Mouse (Mus musculus): ENCODE data around the gene Polk.

Polk gene

GRCm38 (mm10) chr13:96528776-96529175 lies 13.6 kb downstream of the Polk start:
- no peak for DNase-seq (ENCODE audit: low read depth, low spot score)

DNA sequence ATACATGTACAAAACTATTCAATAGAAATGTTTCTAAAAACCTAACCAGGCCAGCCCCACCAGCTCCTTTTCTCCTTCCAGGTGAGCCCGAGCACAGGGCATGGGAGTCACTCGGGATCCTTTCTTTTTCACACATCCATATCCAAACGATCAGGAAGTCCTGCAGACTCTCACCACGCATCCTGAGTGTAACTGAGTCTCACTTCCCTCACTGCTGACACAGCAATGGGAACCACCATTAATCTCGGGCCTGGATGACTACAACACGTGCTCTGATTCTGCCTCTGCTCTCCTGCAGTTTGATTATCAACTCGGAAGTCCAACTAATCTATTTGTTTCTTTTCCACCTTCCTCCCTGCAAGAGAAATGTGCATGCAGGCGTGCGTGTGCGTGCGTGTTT lies 14.5 kb downstream of the Polk start:
- DNase-seq (ENCODE audit: low read depth, low spot score): no peak

- no peak for DNase-seq (ENCODE audit: low read depth, low spot score)
These were observed 15.4 kb downstream of the Polk start for GRCm38 (mm10) chr13:96527022-96527421.

DNA sequence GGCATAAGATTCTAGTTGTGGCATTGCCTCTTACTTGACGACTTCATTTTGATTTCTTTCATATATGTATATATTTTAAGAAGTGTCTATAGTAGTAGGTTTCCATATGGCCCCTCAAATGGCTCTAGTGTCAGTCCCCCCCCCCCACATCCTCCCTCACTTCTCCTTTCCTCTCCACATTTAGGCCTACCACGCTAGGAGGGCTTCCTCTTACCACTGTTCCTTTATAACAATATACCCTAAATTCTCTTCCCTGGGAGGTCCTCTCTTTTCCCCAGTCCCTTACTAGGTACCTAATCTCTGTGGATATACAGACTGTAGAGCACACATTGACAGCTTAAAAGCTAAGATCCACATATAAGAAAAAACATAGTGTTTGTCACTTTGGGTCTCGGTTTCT lies 21.1 kb downstream of the Polk start:
- DNase-seq (ENCODE audit: low read depth, low spot score): no peak

GRCm38 (mm10) chr13:96517335-96517734 lies 25.0 kb downstream of the Polk start:
- no peak for DNase-seq (ENCODE audit: low read depth, low spot score)

DNA sequence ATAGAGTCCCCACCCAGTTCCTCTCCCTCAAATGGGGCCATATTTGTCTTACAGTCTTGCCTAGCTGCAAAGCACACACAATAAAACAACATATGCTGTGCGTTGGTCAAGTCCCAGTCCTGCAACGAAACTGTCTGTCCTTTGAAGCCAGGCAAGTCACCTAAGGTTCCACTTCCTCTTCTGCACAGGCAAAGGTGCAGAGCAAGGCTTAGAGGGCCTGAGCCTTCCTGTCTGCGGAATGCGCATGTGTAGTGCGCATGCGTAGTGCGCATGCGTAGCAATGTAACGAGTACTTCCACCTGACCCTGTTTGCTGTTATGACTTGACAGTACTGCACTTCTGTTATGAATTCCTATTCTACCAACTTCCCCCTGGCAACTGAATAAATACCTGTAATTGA lies 26.1 kb downstream of the Polk start:
- DNase-seq (ENCODE audit: low read depth, low spot score): no peak

DNA sequence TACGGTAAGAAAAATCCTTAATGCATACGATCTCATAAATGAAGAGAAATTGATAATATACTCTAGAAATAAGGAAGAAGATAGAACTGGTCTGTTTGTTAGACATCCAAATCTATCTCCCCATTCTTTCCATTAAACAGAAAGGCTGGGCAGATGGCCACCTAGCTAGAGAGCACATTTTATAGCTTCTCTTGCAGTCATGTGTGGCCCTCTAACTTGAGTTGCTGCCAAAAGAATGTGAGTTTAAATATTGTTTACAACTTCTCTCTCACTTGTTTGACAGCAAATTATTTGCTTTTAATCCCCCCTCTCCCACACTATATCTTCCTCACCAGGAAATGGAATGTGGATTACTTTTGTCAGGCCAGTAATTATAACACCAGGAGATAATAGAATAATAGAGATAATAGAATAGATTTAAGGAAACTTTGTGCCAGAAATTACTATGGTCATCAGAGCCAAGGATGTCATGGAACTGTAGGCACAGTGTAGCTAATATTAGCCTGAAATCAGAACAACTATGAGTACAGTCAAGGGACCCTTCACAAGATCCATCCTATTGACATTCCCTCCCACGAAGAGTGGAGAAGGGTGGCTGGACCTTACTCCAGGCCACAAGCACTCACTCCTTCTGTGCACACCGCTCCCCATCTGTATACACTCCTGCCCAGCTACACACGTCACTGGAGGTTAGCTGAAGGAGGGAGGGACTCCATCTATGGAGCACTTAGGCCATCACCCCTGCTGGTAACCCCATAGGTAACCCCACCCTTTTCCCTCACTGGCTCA lies 28.0 kb downstream of the Polk start:
- no peak for DNase-seq (ENCODE audit: low read depth, low spot score)

DNA sequence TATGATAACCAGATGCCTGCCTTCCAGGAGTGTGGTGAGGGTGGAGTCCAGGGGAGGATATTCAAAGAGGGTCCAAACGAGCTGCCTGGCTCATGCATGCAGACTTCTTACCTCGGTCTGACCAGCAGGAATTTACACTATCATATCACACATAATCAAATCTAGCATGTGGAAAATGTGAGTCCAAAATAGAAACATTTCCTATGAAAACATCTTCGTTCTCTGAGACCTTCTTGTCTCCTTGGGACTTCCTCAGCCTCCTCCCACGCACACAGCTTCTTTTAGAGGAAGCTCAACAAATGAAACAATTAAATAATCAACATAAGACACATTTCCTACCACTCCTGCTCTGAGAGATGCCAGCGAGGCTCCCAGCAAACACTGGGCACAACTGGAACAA lies 30.5 kb downstream of the Polk start:
- no peak for DNase-seq (ENCODE audit: low read depth, low spot score)

DNA sequence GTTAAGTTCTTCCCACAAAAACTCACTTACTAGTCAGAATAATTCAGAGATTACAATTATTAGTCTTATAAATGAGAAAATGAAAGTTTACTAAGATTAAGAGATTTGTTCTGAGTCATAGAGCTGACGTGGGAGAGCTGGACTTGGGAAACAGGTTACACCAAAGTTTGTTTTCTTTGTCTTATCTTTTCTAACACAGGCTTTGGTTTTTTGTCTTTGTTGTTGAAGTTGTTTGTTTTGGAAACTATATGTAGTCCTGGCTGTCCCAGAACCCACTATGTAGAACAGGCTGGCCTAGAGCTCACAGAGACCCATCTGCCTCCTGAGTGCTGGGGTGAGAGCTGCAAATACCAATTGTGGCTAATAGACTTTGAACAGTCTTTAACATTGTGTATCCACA lies 31.1 kb downstream of the Polk start:
- no peak for DNase-seq (ENCODE audit: low read depth, low spot score)

- no peak for DNase-seq (ENCODE audit: low read depth, low spot score)
These were observed 31.7 kb downstream of the Polk start for GRCm38 (mm10) chr13:96510635-96511034.

GRCm38 (mm10) chr13:96507541-96507940 lies 34.8 kb downstream of the Polk start:
- DNase-seq (ENCODE audit: low read depth, low spot score): no peak

DNA sequence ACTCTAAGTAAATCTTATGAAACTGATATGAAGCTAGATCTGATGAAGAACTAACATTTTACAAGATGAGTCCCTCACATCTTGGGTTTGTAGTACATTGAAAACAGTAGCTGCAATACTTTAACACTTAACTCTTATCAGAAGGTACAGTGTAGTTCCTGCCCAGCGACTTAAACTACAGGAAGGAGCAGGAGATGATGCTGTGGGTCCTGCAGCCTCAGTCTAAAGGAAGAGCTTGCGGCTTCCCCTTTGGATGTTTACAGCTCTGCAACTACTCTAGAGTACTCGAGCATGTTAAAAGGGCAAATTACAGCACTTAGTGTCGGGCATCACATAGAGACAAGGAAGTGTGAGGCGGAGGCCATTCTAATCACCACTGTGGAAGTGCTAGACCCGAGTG lies 36.1 kb downstream of the Polk start:
- no peak for DNase-seq (ENCODE audit: low read depth, low spot score)

GRCm38 (mm10) chr13:96505661-96506060 lies 36.7 kb downstream of the Polk start:
- DNase-seq (ENCODE audit: low read depth, low spot score): no peak

- no peak for DNase-seq (ENCODE audit: low read depth, low spot score)
These were observed 42.5 kb downstream of the Polk start for GRCm38 (mm10) chr13:96499891-96500290.

DNA sequence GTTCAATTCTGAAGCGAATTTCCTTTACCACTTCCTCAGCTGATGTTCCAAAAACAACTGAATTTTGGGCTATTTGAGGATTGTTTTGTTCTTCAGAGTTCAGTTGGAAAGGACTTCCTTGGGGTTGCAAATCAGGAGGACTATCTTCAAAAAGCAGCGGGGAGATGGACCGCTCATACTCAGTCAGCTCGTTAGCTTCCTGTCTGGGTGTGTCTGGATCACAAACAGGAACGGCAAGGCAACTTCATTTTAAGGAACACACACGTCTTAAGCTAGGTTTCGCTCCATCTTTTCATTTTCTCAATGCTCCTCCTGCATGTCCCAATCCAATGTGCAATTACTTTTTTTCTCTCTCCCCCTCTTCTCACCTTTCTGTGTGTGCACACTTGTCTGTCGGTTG lies 45.7 kb downstream of the Polk start:
- no peak for DNase-seq (ENCODE audit: low read depth, low spot score)

- no peak for DNase-seq (ENCODE audit: low read depth, low spot score)
These were observed 51.9 kb downstream of the Polk start, which contains the start of gene Gm17622 for GRCm38 (mm10) chr13:96490433-96490832. Gm17622 (plus strand) TSS chr13:96490733.

DNA sequence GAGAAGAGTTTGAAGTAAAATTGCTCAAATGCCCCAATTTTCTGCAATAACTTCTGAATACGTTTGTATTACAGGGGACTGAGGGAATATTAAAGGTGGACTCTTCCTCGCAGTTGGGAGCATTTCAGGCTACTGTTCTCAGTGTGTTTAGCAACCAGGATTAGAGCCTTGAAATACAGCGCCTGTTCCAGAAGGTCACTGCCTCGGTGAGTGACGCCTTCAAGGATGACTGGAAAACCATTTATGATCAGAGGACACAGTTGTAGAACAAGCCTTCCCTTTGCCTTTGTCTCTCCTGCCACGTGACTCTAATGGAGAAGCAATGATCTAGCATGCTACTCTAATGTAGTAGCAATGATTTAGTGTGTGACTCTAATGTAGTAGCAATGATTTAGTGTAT lies 54.4 kb downstream of the Polk start:
- DNase-seq (ENCODE audit: low read depth, low spot score): no peak

GRCm38 (mm10) chr13:96487230-96487629 lies 55.1 kb downstream of the Polk start:
- DNase-seq (ENCODE audit: low read depth, low spot score): no peak

GRCm38 (mm10) chr13:96478991-96479390 lies 63.4 kb downstream of the Polk start:
- no peak for DNase-seq (ENCODE audit: low read depth, low spot score)

DNA sequence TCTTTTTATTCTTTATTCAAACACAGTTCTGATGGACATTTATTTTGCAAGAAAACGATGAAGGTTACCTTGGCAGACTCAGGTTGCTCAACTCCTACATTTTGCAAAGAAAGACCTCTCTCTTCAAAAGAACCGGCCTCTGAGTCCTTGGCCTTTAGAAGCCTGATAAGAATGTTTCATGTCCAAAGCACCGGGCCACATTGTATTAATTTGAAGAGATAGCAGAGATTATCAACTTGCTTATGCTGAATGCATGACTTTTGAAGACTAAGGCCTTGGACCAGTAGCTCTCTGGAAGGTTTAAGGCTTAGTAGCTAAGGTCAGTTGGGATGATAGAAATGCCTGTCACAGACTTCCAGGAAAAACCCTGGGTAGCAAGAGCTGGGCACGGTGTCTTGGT lies 65.2 kb downstream of the Polk start:
- no peak for DNase-seq (ENCODE audit: low read depth, low spot score)

- no peak for DNase-seq (ENCODE audit: low read depth, low spot score)
These were observed 71.4 kb downstream of the Polk start, which contains the start of gene Ankdd1b for GRCm38 (mm10) chr13:96470957-96471356. Ankdd1b (minus strand) TSS chr13:96471198.

GRCm38 (mm10) chr13:96470556-96470955 lies 71.8 kb downstream of the Polk start:
- DNase-seq (ENCODE audit: low read depth, low spot score): no peak

- no peak for DNase-seq (ENCODE audit: low read depth, low spot score)
These were observed 73.7 kb downstream of the Polk start for GRCm38 (mm10) chr13:96468678-96469077.

DNA sequence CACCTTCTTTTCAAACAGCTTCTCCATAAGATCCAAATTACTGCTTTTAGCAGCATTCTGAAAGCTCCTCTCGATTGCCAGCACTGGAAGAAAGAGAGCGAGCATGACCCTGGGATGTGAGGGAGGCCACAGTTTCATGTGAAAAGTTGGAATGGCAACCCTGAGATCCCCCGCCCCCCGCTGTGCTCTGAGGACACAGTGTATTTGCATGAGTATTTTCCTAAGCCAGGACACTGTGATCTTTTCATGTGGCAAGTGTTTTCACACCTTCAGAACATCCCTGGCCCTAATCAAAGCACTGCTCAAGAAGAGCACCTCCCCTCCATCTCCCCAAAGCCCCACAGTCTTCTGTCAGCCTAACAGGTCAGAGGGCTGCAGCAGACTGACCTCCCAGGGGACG lies 77.1 kb downstream of the Polk start:
- DNase-seq (ENCODE audit: low read depth, low spot score): no peak

Data from brain, embryonic 18.5 days (tissue).